Comparison of ENCODE assay signal across 15 mouse cellular contexts in the genomic region with DNA sequence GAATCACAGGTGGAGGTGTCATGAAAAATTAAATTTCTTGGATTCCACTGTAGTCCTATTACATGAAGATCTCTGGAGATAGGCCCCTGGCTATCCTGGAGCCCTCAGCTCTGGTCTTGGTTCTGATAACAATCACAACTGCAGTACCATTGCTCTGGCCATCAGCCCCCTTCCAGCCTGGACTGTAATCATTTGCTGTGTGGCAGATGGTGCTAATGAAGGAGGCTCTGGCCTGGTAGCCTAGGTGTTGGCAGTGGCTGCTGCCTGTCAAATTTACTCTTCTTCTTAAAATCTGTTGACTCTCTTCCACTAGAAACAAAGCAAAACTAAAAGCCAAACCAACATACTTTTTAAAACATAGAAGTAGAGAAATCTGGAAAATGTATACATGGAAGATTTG.
A peak's percentile ranks its signal among the peaks of the same experiment; 100 is the strongest.
DNase-seq lines count a peak whose midpoint lies in the region; ATAC-seq lines count a peak whose summit lies in the region.
"Had no signal": no experiment of that assay in that cellular context is flagged by ENCODE, and none has a peak within 500 bp of the region (broad histone marks: within the 10 kb centered on the region; RNA-seq: fewer than 3 reads in every experiment).

No protein-coding gene starts in this region.

- DNase-seq in cerebellum, adult 18-20 months: peak; percentile 32 to 43
- DNase-seq in cerebellum, adult 9-11 months: peak; percentile 63
- peak; percentile 34 to 43 for DNase-seq in cerebellum, postnatal 36 days
- no peak for DNase-seq in urinary bladder, postnatal 10 days (ENCODE audit: low spot score)
- no peak for DNase-seq in layer of hippocampus, postnatal 25 days (ENCODE audit: extremely low spot score in 1 of 2, low spot score in 1 of 2)
- no peak for DNase-seq in kidney, adult 18-20 months
- DNase-seq: adrenal gland, postnatal 14 days; gastrocnemius, postnatal 10 days; heart, adult 18-20 months; heart, postnatal 14 days had no signal

- ATAC-seq in cerebellum, adult (ENCODE audit: insufficient number of reproducible peaks, low FRiP score, low TSS enrichment): peak; percentile 93
- ATAC-seq: activated CD4-positive, CD25-positive, alpha-beta regulatory T cell, adult 4 months; forebrain, embryonic 16.5 days; intestine, embryonic 15.5 days; Patski had no signal

Comparison
In these comparisons a context has a peak if more than half of its experiments do, and no peak if none do; other contexts are left out.
1. DNase-seq: peak in cerebellum, adult 18-20 months (2 of 2), cerebellum, adult 9-11 months (single experiment) and cerebellum, postnatal 36 days (2 of 2); none in urinary bladder, postnatal 10 days (single experiment), layer of hippocampus, postnatal 25 days (0 of 2) and kidney, adult 18-20 months (single experiment).